Mouse (Mus musculus): ENCODE measurements around the gene Hk1.

GRCm38 (mm10) chr10:62344004-62344752, 35.5 kb downstream of the Hk1 start:
- no peak for TF ChIP-seq CTCF (IDR thresholded peaks at IDR 0.05 in 2 of 3, conservative IDR thresholded peaks at IDR 0.05 in 1 of 3; ENCODE audit: control insufficient read depth in 1 of 3, insufficient read depth in 1 of 3, low read depth in 2 of 3, low read length in 3 of 3, poor library complexity in 1 of 3, severe bottlenecking in 1 of 3)
- TF ChIP-seq ZMIZ1 (IDR thresholded peaks at IDR 0.05; ENCODE audit: low read depth, low read length) = no peak
- TF ChIP-seq POLR2AphosphoS5 (IDR thresholded peaks at IDR 0.05; ENCODE audit: borderline replicate concordance, low read depth, low read length) = no peak
- TF ChIP-seq EP300 (IDR thresholded peaks at IDR 0.05; ENCODE audit: low read depth in 1 of 2, low read length in 2 of 2) = no peak; a peak in 1 of 4 replicates
- no peak for TF ChIP-seq MYB (IDR thresholded peaks at IDR 0.05; ENCODE audit: low read depth, low read length)
- TF ChIP-seq MXI1 (IDR thresholded peaks at IDR 0.05; ENCODE audit: low read depth, low read length) = no peak
- no peak for TF ChIP-seq UBTF (IDR thresholded peaks at IDR 0.05; ENCODE audit: borderline replicate concordance, insufficient read depth, low read depth, low read length)
- TF ChIP-seq POLR2A (IDR thresholded peaks at IDR 0.05; ENCODE audit: control insufficient read depth in 1 of 2, insufficient read depth in 1 of 2, low read depth in 1 of 2, low read length in 2 of 2, poor library complexity in 1 of 2) = no peak
- TF ChIP-seq SMC3 (IDR thresholded peaks at IDR 0.05; ENCODE audit: low read depth, low read length) = no peak
- no peak for TF ChIP-seq USF1 (IDR thresholded peaks at IDR 0.05; ENCODE audit: low read depth, low read length)
- TF ChIP-seq MAFK (IDR thresholded peaks at IDR 0.05; ENCODE audit: borderline replicate concordance, low read depth, low read length) = no peak
- no peak for TF ChIP-seq NRF1 (IDR thresholded peaks at IDR 0.05; ENCODE audit: insufficient read depth, low read depth, low read length, poor library complexity, severe bottlenecking)
- TF ChIP-seq TBP (IDR thresholded peaks at IDR 0.05; ENCODE audit: low read depth, low read length) = no peak
